Mouse (Mus musculus): ENCODE results near the gene Ccdc148. TPM values are rescaled to one million over a fixed set of nuclear protein-coding genes. Genes with fewer than 3 reads are reported as not detected.

The Ccdc148 gene
- polyA plus RNA-seq, 1 experiment from 2014 or later, result 0.39 TPM

- no peak overlapping the region for H3K9ac ChIP-seq (replicated peaks; ENCODE audit: low read length)
- no peaks in the 10 kb centered on the region for H3K27me3 ChIP-seq (ENCODE audit: control insufficient read depth, insufficient read depth, low read length)
- no peak for DNase-seq (ENCODE audit: low spot score)
- H3K36me3 ChIP-seq (replicated peaks; ENCODE audit: control insufficient read depth, insufficient read depth, low read depth, low read length), result no peaks in the 10 kb centered on the region
- H3K27ac ChIP-seq (replicated peaks; ENCODE audit: low read depth, low read length), result no peak overlapping the region
- WGBS, result 51% methylated on average over 13 of the region's 13 CpGs
- no peak overlapping the region for H3K4me3 ChIP-seq (ENCODE audit: low read depth, low read length)
- no peaks in the 10 kb centered on the region for H3K4me1 ChIP-seq (ENCODE audit: control insufficient read depth, insufficient read depth, low read length)
- H3K4me2 ChIP-seq (ENCODE audit: low read depth, low read length), result no peak overlapping the region
- no peak for ATAC-seq (replicated peaks; ENCODE audit: insufficient number of reproducible peaks, low FRiP score, low TSS enrichment, low read depth)
- H3K9me3 ChIP-seq (replicated peaks; ENCODE audit: control insufficient read depth, low read length), result no peaks in the 10 kb centered on the region
Measured at GRCm38 (mm10) chr2:59042616-59043015, 117.9 kb downstream of the Ccdc148 start.

GRCm38 (mm10) chr2:59036433-59036832, 124.0 kb downstream of the Ccdc148 start:
- no peak for DNase-seq (ENCODE audit: low spot score)
- Histone ChIP-seq H3K27ac (replicated peaks; ENCODE audit: low read depth, low read length) (no peak overlapping the region), H3K4me3 (ENCODE audit: low read depth, low read length) (no peak overlapping the region), H3K36me3 (replicated peaks; ENCODE audit: control insufficient read depth, insufficient read depth, low read depth, low read length) (no peaks in the 10 kb centered on the region), H3K4me1 (ENCODE audit: control insufficient read depth, insufficient read depth, low read length) (no peaks in the 10 kb centered on the region), H3K4me2 (ENCODE audit: low read depth, low read length) (no peak overlapping the region), H3K9me3 (replicated peaks; ENCODE audit: control insufficient read depth, low read length) (no peaks in the 10 kb centered on the region), H3K27me3 (ENCODE audit: control insufficient read depth, insufficient read depth, low read length) (no peaks in the 10 kb centered on the region), H3K9ac (replicated peaks; ENCODE audit: low read length) (no peak overlapping the region)
- ATAC-seq (replicated peaks; ENCODE audit: insufficient number of reproducible peaks, low FRiP score, low TSS enrichment, low read depth), result no peak
- 77% methylated on average over 6 of the region's 6 CpGs for WGBS

- WGBS, result 61% methylated on average over 3 of the region's 3 CpGs
- no peaks in the 10 kb centered on the region for H3K9me3 ChIP-seq (replicated peaks; ENCODE audit: control insufficient read depth, low read length)
- H3K4me3 ChIP-seq (ENCODE audit: low read depth, low read length), result no peak overlapping the region
- ATAC-seq (replicated peaks; ENCODE audit: insufficient number of reproducible peaks, low FRiP score, low TSS enrichment, low read depth) (no peak), DNase-seq (ENCODE audit: low spot score) (no peak)
- H3K4me1 ChIP-seq (ENCODE audit: control insufficient read depth, insufficient read depth, low read length), result no peaks in the 10 kb centered on the region
- no peak overlapping the region for H3K27ac ChIP-seq (replicated peaks; ENCODE audit: low read depth, low read length)
- H3K4me2 ChIP-seq (ENCODE audit: low read depth, low read length), result no peak overlapping the region
- no peaks in the 10 kb centered on the region for H3K36me3 ChIP-seq (replicated peaks; ENCODE audit: control insufficient read depth, insufficient read depth, low read depth, low read length)
- H3K9ac ChIP-seq (replicated peaks; ENCODE audit: low read length), result no peak overlapping the region
- no peaks in the 10 kb centered on the region for H3K27me3 ChIP-seq (ENCODE audit: control insufficient read depth, insufficient read depth, low read length)
Measured at GRCm38 (mm10) chr2:59035206-59035605, 125.3 kb downstream of the Ccdc148 start.

- H3K4me3 ChIP-seq (ENCODE audit: low read depth, low read length), result no peak overlapping the region
- no peak overlapping the region for H3K27ac ChIP-seq (replicated peaks; ENCODE audit: low read depth, low read length)
- ATAC-seq (replicated peaks; ENCODE audit: insufficient number of reproducible peaks, low FRiP score, low TSS enrichment, low read depth) (no peak), DNase-seq (ENCODE audit: low spot score) (no peak)
- no peaks in the 10 kb centered on the region for H3K4me1 ChIP-seq (ENCODE audit: control insufficient read depth, insufficient read depth, low read length)
- no peak overlapping the region for H3K9ac ChIP-seq (replicated peaks; ENCODE audit: low read length)
- WGBS, result 90% methylated on average over 6 of the region's 6 CpGs
- H3K9me3 ChIP-seq (replicated peaks; ENCODE audit: control insufficient read depth, low read length), result no peaks in the 10 kb centered on the region
- H3K36me3 ChIP-seq (replicated peaks; ENCODE audit: control insufficient read depth, insufficient read depth, low read depth, low read length), result no peaks in the 10 kb centered on the region
- no peaks in the 10 kb centered on the region for H3K27me3 ChIP-seq (ENCODE audit: control insufficient read depth, insufficient read depth, low read length)
- no peak overlapping the region for H3K4me2 ChIP-seq (ENCODE audit: low read depth, low read length)
Measured at GRCm38 (mm10) chr2:59034281-59034680, 126.2 kb downstream of the Ccdc148 start.

- Histone ChIP-seq H3K4me1 (ENCODE audit: control insufficient read depth, insufficient read depth, low read length) (no peaks in the 10 kb centered on the region), H3K27ac (replicated peaks; ENCODE audit: low read depth, low read length) (no peak overlapping the region), H3K36me3 (replicated peaks; ENCODE audit: control insufficient read depth, insufficient read depth, low read depth, low read length) (no peaks in the 10 kb centered on the region), H3K4me2 (ENCODE audit: low read depth, low read length) (no peak overlapping the region), H3K9ac (replicated peaks; ENCODE audit: low read length) (no peak overlapping the region), H3K27me3 (ENCODE audit: control insufficient read depth, insufficient read depth, low read length) (no peaks in the 10 kb centered on the region), H3K4me3 (ENCODE audit: low read depth, low read length) (no peak overlapping the region), H3K9me3 (replicated peaks; ENCODE audit: control insufficient read depth, low read length) (no peaks in the 10 kb centered on the region)
- ATAC-seq (replicated peaks; ENCODE audit: insufficient number of reproducible peaks, low FRiP score, low TSS enrichment, low read depth), result no peak
- DNase-seq (ENCODE audit: low spot score), result no peak
- WGBS, result 73% methylated on average over 3 of the region's 3 CpGs
Measured at GRCm38 (mm10) chr2:59024558-59024957, 135.9 kb downstream of the Ccdc148 start.

- Histone ChIP-seq H3K4me2 (ENCODE audit: low read depth, low read length) (no peak overlapping the region), H3K4me3 (ENCODE audit: low read depth, low read length) (no peak overlapping the region), H3K4me1 (ENCODE audit: control insufficient read depth, insufficient read depth, low read length) (no peaks in the 10 kb centered on the region), H3K9ac (replicated peaks; ENCODE audit: low read length) (no peak overlapping the region), H3K9me3 (replicated peaks; ENCODE audit: control insufficient read depth, low read length) (no peaks in the 10 kb centered on the region), H3K36me3 (replicated peaks; ENCODE audit: control insufficient read depth, insufficient read depth, low read depth, low read length) (no peaks in the 10 kb centered on the region), H3K27me3 (ENCODE audit: control insufficient read depth, insufficient read depth, low read length) (no peaks in the 10 kb centered on the region), H3K27ac (replicated peaks; ENCODE audit: low read depth, low read length) (no peak overlapping the region)
- WGBS, result 89% methylated on average over 5 of the region's 5 CpGs
- DNase-seq (ENCODE audit: low spot score) (no peak), ATAC-seq (replicated peaks; ENCODE audit: insufficient number of reproducible peaks, low FRiP score, low TSS enrichment, low read depth) (no peak)
Measured at GRCm38 (mm10) chr2:59007356-59007755, 153.1 kb downstream of the Ccdc148 start.

GRCm38 (mm10) chr2:59006567-59007340, 153.7 kb downstream of the Ccdc148 start:
- Histone ChIP-seq H3K4me3 (ENCODE audit: low read depth, low read length) (no peak overlapping the region), H3K36me3 (replicated peaks; ENCODE audit: control insufficient read depth, insufficient read depth, low read depth, low read length) (no peaks in the 10 kb centered on the region), H3K9ac (replicated peaks; ENCODE audit: low read length) (no peak overlapping the region), H3K27me3 (ENCODE audit: control insufficient read depth, insufficient read depth, low read length) (no peaks in the 10 kb centered on the region), H3K27ac (replicated peaks; ENCODE audit: low read depth, low read length) (no peak overlapping the region), H3K9me3 (replicated peaks; ENCODE audit: control insufficient read depth, low read length) (no peaks in the 10 kb centered on the region), H3K4me2 (ENCODE audit: low read depth, low read length) (no peak overlapping the region), H3K4me1 (ENCODE audit: control insufficient read depth, insufficient read depth, low read length) (no peaks in the 10 kb centered on the region)
- ATAC-seq (replicated peaks; ENCODE audit: insufficient number of reproducible peaks, low FRiP score, low TSS enrichment, low read depth), result no peak
- WGBS, result 87% methylated on average over 8 of the region's 8 CpGs
- DNase-seq (ENCODE audit: low spot score), result no peak

- 83% methylated on average over 2 of the region's 2 CpGs for WGBS
- no peak for DNase-seq (ENCODE audit: low spot score)
Measured at GRCm38 (mm10) chr2:58997151-58997550, 163.3 kb downstream of the Ccdc148 start.

More at GRCm38 (mm10) chr2:58997151-58997550, 163.3 kb downstream of the Ccdc148 start:
- Histone ChIP-seq H3K36me3 (replicated peaks; ENCODE audit: control insufficient read depth, insufficient read depth, low read depth, low read length) (no peaks in the 10 kb centered on the region), H3K4me1 (ENCODE audit: control insufficient read depth, insufficient read depth, low read length) (no peaks in the 10 kb centered on the region), H3K4me3 (ENCODE audit: low read depth, low read length) (no peak overlapping the region), H3K9ac (replicated peaks; ENCODE audit: low read length) (no peak overlapping the region), H3K9me3 (replicated peaks; ENCODE audit: control insufficient read depth, low read length) (no peaks in the 10 kb centered on the region), H3K4me2 (ENCODE audit: low read depth, low read length) (no peak overlapping the region), H3K27me3 (ENCODE audit: control insufficient read depth, insufficient read depth, low read length) (no peaks in the 10 kb centered on the region), H3K27ac (replicated peaks; ENCODE audit: low read depth, low read length) (no peak overlapping the region)
- ATAC-seq (replicated peaks; ENCODE audit: insufficient number of reproducible peaks, low FRiP score, low TSS enrichment, low read depth), result no peak

All from embryonic facial prominence, embryonic 11.5 days (tissue).